Mouse (Mus musculus) liver, embryonic 14.5 days (tissue): ENCODE results near the gene Wdr75.

Source experiments
- CTCF ChIP-seq: IDR thresholded peaks from 2 replicates; pipeline ENCODE4 v1.5.1; 2016; ENCODE audit warnings: antibody characterized with exemption, low read depth, control low read depth
- EP300 ChIP-seq: IDR thresholded peaks from 2 replicates; pipeline ENCODE4 v1.6.1; 2016; ENCODE audit warnings: antibody characterized with exemption, low read depth

DNA sequence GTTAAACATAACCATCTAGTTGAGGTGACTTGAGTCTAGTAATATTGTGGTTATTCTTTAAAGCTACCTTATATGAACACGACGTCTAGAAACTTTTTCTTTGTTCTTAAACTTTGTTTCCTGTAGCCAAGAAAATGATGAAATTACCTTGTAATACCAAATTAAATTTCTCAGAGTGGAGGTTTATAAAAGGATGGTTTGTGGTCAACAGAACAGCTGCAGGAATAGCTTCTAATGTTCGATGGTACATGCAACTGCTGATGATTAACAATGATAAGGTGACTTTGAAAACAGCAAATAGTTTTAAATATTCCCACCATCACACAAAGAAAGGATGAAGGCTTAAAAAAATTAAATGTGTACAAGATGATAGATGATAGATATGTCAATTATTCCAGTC lies 30.7 kb downstream of the Wdr75 start:
- TF ChIP-seq CTCF (no peak), EP300 (no peak)
